Mouse (Mus musculus) bone marrow, adult 2 months (tissue): ENCODE data around the gene Gm28053.

ENCODE experiments used
- CTCF ChIP-seq: fragments of 200-500 bp; IDR thresholded peaks from 2 replicates; pipeline ENCODE4 v1.5.1; 2011; ENCODE audit warnings: low read length, control low read depth; ENCODE audit not compliant: control insufficient read depth, insufficient read depth
- POLR2A ChIP-seq: fragments of 200-500 bp; IDR thresholded peaks from 2 replicates; pipeline ENCODE4 v1.6.1; 2011; ENCODE audit warnings: low read depth, mild to moderate bottlenecking, control low read depth, low read length, borderline replicate concordance; ENCODE audit not compliant: control insufficient read depth

DNA sequence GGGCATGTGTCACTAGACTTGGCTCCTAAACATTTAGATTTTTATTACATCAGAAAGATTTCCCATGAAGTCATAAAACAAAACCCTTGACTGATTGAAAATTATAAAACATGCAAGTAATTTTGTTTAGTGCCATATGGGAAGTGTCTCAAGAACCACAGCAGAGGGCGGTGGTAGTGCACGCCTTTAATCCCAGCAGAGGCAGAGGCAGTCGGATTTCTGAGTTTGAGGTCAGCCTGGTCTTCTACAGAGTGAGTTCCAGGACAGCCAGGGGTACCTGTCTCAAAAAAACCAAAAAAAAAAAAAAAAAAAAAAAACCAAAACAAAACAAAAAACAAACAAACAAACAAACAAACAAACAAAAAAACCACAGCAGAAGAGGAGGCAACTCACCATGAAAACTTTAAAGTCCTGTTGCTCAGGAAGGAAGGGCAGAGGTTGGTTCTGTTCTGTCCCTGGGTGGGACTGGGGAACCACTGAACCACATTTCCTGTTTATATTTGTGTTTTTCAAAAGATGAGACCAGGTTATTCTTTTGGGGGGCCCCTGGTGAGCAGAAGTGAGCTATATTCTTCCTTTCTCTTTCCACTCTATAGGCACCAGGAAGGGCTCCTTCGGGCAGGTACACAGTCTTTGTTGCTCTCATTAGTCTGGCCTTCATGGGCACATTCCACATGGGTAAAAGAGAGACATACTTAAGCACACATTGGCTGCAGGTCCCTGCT, 21.4 kb upstream of the Gm28053 start:
- TF ChIP-seq POLR2A (no peak), CTCF (no peak)
